Mouse (Mus musculus) adrenal gland, adult 8-10 months (tissue): ENCODE results near the gene Thada. TPM values are rescaled to one million over a fixed set of nuclear protein-coding genes. Genes with fewer than 3 reads are reported as not detected.

Experiments used
- DNase-seq: peaks from one replicate; pipeline ENCODE4 v3.0.0; 2022
- total RNA-seq, 4 experiments: library from RNA; stranded (reverse); gene quantifications; 2 replicates each; pipeline ENCODE4 v1.2.4; 2022

Thada gene
- total RNA-seq, 4 experiments from 2014 or later, result 15.7 to 32.1 (median 19.0) TPM

GRCm38 (mm10) chr17:84183291-84183781 lies 282.7 kb downstream of the Thada start:
- peak; percentile 95 for DNase-seq

- peak; percentile 49 for DNase-seq
Measured at GRCm38 (mm10) chr17:84182311-84183271, 283.4 kb downstream of the Thada start.

GRCm38 (mm10) chr17:84181502-84182310 lies 284.3 kb downstream of the Thada start:
- peak; percentile 50 for DNase-seq

GRCm38 (mm10) chr17:84180715-84181501 lies 285.1 kb downstream of the Thada start:
- no peak for DNase-seq

GRCm38 (mm10) chr17:84179973-84180365 lies 286.0 kb downstream of the Thada start:
- no peak for DNase-seq

- DNase-seq, result no peak
Measured at GRCm38 (mm10) chr17:84179026-84179972, 286.7 kb downstream of the Thada start.

GRCm38 (mm10) chr17:84177481-84177880 lies 288.5 kb downstream of the Thada start:
- DNase-seq, result no peak

GRCm38 (mm10) chr17:84176446-84176845 lies 289.6 kb downstream of the Thada start:
- no peak for DNase-seq

GRCm38 (mm10) chr17:84175196-84175595 lies 290.8 kb downstream of the Thada start:
- DNase-seq, result no peak

GRCm38 (mm10) chr17:84167377-84167776 lies 298.6 kb downstream of the Thada start:
- DNase-seq, result no peak

GRCm38 (mm10) chr17:84166135-84166860 lies 299.7 kb downstream of the Thada start:
- no peak for DNase-seq

- no peak for DNase-seq
Measured at GRCm38 (mm10) chr17:84165735-84166134, 300.3 kb downstream of the Thada start.

- no peak for DNase-seq
Measured at GRCm38 (mm10) chr17:84164146-84164545, 301.9 kb downstream of the Thada start.

GRCm38 (mm10) chr17:84163066-84163785 lies 302.8 kb downstream of the Thada start:
- DNase-seq, result no peak

GRCm38 (mm10) chr17:84162211-84162760 lies 303.7 kb downstream of the Thada start:
- no peak for DNase-seq

- DNase-seq, result no peak
Measured at GRCm38 (mm10) chr17:84161231-84161854, 304.7 kb downstream of the Thada start.

- DNase-seq, result no peak
Measured at GRCm38 (mm10) chr17:84158891-84159290, 307.1 kb downstream of the Thada start.

- no peak for DNase-seq
Measured at GRCm38 (mm10) chr17:84158461-84158795, 307.6 kb downstream of the Thada start.
